Mouse (Mus musculus): ENCODE data around the gene Olfr702. TPM values are rescaled to one million over a fixed set of nuclear protein-coding genes. Genes with fewer than 3 reads are reported as not detected.

Gene Olfr702
- not detected in 2 replicates for total RNA-seq (2017)

DNA sequence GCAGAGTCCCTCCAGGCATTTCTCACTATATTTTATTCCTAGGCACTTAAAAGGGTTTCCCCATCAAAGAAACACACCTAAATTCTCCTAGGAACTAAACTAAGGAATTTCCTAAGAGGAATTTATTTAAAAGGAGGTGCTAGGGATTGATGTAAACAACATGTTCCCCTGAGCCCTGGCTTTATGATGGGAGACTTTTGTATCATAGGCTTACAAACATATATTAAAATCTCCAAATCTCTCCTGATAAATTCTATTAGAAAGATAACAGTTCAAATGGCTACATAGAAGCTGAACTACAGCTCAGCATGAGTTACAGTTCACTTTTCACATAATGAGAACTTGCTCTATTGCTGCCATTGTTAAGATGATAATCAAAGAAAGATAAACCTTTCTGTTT lies at the start of gene Olfr702:
Olfr702 (minus strand) TSS at position 101 of the 400 bp plus-strand sequence.
- ATAC-seq (ENCODE audit: extremely low read depth, insufficient number of reproducible peaks, low FRiP score, poor library complexity, severe bottlenecking): no peak

DNA sequence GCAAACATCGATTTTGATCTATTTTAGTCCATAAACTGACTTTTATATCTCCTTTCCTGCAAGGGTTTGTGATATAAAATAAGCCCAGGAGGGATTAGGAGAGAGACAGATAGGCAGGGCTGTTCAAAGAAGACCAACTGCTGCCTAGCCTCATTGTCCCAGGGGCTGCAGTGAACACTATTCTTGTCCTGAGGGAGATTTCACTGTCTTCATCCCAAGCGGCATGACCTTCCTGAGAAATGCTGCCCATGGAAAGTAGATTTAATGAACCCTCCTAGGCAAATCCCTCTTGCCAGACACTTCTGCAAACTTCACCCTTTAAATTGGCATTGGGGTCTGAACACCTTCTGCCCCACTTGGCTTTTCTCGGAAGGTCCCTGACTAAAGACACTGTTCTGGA lies 43.1 kb upstream of the Olfr702 start, which contains the start of gene Olfr705:
Olfr705 (minus strand) TSS at position 101 of the 400 bp plus-strand sequence.
- no peak for ATAC-seq (ENCODE audit: extremely low read depth, insufficient number of reproducible peaks, low FRiP score, poor library complexity, severe bottlenecking)

- no peak for ATAC-seq (ENCODE audit: extremely low read depth, insufficient number of reproducible peaks, low FRiP score, poor library complexity, severe bottlenecking)
Measured at GRCm38 (mm10) chr7:106862885-106863284, 29.2 kb upstream of the Olfr702 start, which contains the start of gene Olfr704. TSS of gene Olfr704 (plus strand) at chr7:106863185.

DNA sequence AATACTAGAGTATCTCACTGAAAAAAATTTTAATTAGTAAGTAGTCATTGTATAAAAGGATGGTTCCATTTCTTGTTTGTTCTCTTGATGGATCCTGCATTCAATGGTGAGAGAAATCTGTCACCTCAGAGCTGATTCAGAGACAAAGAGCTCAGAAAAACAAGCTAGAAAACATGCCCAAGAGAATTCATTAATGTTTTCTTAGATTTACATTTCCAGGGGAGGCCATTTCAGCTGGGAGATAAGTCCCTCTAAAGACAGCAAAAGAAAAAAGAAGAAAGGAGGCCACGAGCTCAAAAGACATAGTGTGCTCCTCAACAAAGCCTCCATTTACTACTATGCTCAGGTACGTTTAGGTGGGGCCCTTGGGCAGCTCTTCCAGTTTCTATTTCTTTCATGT lies 9.4 kb upstream of the Olfr702 start, which contains the start of gene Olfr703:
Olfr703 (plus strand) TSS at position 301 of the 400 bp plus-strand sequence.
- no peak for ATAC-seq (ENCODE audit: extremely low read depth, insufficient number of reproducible peaks, low FRiP score, poor library complexity, severe bottlenecking)

DNA sequence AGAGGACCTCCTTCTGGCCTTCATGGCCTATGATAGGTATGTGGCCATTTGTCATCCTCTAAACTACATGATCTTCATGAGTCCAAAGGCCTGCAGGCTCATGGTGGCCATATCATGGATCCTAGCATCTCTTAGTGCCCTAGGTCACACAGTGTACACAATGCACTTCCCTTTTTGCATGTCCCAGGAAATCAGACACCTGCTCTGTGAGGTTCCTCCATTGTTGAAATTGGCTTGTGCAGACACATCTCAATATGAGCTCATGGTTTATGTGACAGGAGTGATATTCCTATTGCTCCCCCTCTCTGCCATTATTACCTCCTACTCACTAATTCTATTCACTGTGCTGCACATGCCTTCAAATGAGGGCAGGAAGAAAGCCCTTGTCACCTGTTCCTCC lies 15.3 kb downstream of the Olfr702 start:
- no peak for ATAC-seq (ENCODE audit: extremely low read depth, insufficient number of reproducible peaks, low FRiP score, poor library complexity, severe bottlenecking)

DNA sequence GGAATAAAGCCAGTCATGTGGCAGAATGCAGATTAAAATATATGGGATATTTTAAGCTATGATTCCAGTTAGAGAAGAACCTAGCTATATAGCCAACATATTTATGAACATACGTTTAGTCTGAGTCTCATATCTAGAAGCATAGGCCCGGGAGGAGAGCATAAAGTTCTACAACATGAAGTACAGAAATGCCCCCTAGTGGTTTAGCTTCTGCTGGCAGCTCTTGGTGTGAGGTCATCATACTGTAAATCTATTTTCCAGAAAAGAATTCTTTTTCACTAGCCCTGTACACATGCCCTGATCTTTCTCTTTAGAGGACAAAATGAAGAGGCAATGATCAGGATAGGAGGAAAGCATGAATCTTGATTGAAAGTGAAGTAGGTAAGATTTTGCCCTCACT lies 17.9 kb downstream of the Olfr702 start:
- ATAC-seq (ENCODE audit: extremely low read depth, insufficient number of reproducible peaks, low FRiP score, poor library complexity, severe bottlenecking): peak; percentile 91

DNA sequence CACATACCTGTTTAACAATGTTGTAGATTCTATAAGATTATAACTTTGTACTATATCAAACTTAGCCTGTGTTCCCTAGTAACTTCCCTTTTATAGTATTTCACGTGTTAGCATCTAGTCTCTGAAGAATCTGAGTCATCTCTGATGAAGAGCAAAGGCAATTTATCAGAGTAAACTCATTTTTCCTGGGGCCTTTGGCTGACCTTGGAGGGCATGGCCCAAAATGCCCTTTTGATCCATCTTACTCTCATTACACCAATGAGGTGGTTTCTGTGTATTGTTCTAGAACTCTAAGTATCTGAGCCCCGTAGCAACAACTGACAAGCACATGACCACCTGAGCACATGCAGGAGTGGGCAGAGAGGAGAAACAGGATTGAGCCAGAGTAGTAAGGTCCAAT lies 19.9 kb downstream of the Olfr702 start, which contains the start of gene Olfr701:
Olfr701 (plus strand) TSS at position 301 of the 400 bp plus-strand sequence.
- ATAC-seq (ENCODE audit: extremely low read depth, insufficient number of reproducible peaks, low FRiP score, poor library complexity, severe bottlenecking): no peak

GRCm38 (mm10) chr7:106808734-106809133 lies 25.0 kb downstream of the Olfr702 start, which contains the start of gene Olfr700:
TSS of gene Olfr700 (minus strand) at chr7:106808834.
- ATAC-seq (ENCODE audit: extremely low read depth, insufficient number of reproducible peaks, low FRiP score, poor library complexity, severe bottlenecking): no peak

DNA sequence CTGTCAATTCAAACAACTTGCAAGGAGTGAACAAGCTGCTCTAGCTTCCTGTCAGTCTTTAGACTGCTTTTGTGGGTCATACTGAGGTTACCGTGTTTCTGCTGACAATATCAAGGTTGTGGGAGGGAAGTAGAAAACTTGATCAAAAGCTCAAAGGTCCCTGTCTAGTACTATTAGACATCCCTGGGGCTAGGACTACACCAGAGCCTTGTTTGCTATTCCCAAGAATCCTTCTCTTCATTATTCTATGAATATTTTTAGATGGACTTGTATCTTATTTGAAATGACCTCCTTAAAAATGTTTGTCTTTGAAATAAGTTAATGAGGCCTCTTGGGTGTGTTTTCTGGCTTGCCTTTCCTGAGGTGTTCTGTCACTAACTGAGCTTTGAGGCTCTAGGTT lies 40.6 kb downstream of the Olfr702 start, which contains the start of gene Olfr699:
Olfr699 (minus strand) TSS at position 101 of the 400 bp plus-strand sequence.
- ATAC-seq (ENCODE audit: extremely low read depth, insufficient number of reproducible peaks, low FRiP score, poor library complexity, severe bottlenecking): no peak

GRCm38 (mm10) chr7:106788330-106788729 lies 45.4 kb downstream of the Olfr702 start:
- ATAC-seq (ENCODE audit: extremely low read depth, insufficient number of reproducible peaks, low FRiP score, poor library complexity, severe bottlenecking): peak; percentile 36; the same call in 1 of the 2 replicates

Other genes with a start within 250 kb of the Olfr702 start
- gene Olfr693, start 153.3 kb downstream of the Olfr702 start, total RNA-seq (2017): not detected in 2 replicates
- gene Olfr694, start 142.1 kb downstream of the Olfr702 start, total RNA-seq (2017): 0.12 TPM in 1 of 2 replicates, not detected in the other
- not detected in 2 replicates for gene Olfr695, start 117.5 kb downstream of the Olfr702 start, total RNA-seq (2017)
- not detected in 2 replicates for gene Olfr697, start 91.5 kb downstream of the Olfr702 start, total RNA-seq (2017)
- gene Olfr698, start 78.5 kb downstream of the Olfr702 start, total RNA-seq (2017): not detected in 2 replicates
- 0.12 TPM in 1 of 2 replicates, not detected in the other for gene Olfr699, start 40.7 kb downstream of the Olfr702 start, total RNA-seq (2017)
- gene Olfr700, start 25.1 kb downstream of the Olfr702 start, total RNA-seq (2017): not detected in 2 replicates
- not detected in 2 replicates for gene Olfr701, start 19.8 kb downstream of the Olfr702 start, total RNA-seq (2017)
- gene Olfr703, start 9.5 kb upstream of the Olfr702 start, total RNA-seq (2017): not detected in 2 replicates
- not detected in 2 replicates for gene Olfr704, start 29.3 kb upstream of the Olfr702 start, total RNA-seq (2017)
- gene Olfr705, start 43.0 kb upstream of the Olfr702 start, total RNA-seq (2017): not detected in 2 replicates
- not detected in 2 replicates for gene Olfr706, start 54.3 kb upstream of the Olfr702 start, total RNA-seq (2017)
- not detected in 2 replicates for gene Olfr707, start 67.3 kb upstream of the Olfr702 start, total RNA-seq (2017)
- not detected in 2 replicates for gene Olfr1532-ps1, start 74.1 kb upstream of the Olfr702 start, total RNA-seq (2017)
- gene Olfr709-ps1, start 98.3 kb upstream of the Olfr702 start, total RNA-seq (2017): not detected in 2 replicates
- not detected in 2 replicates for gene Olfr710, start 114.4 kb upstream of the Olfr702 start, total RNA-seq (2017)
- gene Olfr6, start 130.0 kb upstream of the Olfr702 start, total RNA-seq (2017): under 0.01 and 0.12 TPM in 2 replicates
- 0.23 TPM in 1 of 2 replicates, not detected in the other for gene Olfr711, start 141.6 kb upstream of the Olfr702 start, total RNA-seq (2017)
- gene Olfr2, start 172.2 kb upstream of the Olfr702 start, total RNA-seq (2017): not detected in 2 replicates
- 0.23 TPM in 1 of 2 replicates, not detected in the other for gene Olfr713, start 197.3 kb upstream of the Olfr702 start, total RNA-seq (2017)
- gene Olfr714, start 237.1 kb upstream of the Olfr702 start, total RNA-seq (2017): 0.12 TPM in 1 of 2 replicates, not detected in the other

All from neutrophil, adult 5-6 weeks (primary cell).